Mouse (Mus musculus) fibroblast of lung, adult 2 months (primary cell): Measurements from ENCODE around the gene Cwc22.

Source experiments
- DNase-seq: peaks from one replicate; pipeline ENCODE4 v3.0.0-alpha.2; 2011; ENCODE audit warnings: low read depth

The Cwc22 gene

DNA sequence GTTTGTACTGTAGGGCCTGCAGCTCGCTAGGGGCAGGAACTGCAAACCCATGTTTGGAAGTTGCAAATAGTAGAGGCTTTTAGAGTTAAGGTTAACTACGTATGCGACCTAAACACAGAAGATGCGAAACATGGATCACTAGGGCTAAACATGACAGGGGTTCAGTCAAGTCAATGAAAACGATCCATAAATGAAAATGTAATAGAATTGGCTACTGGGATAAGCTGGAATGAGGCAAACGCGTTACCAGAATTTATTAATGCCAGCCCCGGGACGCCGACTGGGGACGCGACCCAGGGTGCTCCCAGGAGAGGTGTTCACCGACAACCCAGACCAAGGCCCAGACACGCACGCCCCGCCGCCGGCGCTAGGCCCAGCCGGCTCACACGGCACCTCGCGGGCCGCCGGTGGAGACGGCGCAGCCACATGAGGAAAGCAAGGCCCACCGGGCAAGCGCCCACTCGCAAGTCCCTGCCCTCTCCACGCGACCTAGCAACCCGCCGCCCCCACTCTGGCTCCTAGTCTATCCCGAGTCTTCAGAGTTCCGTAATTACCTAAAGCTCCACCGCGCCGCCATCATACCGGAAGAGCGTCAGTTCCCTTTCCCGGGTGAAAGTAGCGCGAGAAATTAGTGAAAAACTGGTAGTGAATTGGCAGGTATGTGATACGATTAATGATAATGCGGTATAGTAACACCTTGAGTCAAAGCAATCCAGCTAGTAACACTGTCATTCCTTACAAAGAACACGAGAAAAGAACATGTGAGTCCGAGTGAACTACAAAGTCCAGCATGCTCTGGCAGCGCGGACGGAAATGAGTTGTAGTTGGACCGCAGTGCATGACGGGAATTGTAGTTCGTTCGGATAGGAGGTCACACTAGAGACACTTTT, at the start of gene Cwc22:
Gene Cwc22 (minus strand): TSS at position 780 of the 890 bp plus-strand sequence.
- DNase-seq = peak; percentile 86

DNA sequence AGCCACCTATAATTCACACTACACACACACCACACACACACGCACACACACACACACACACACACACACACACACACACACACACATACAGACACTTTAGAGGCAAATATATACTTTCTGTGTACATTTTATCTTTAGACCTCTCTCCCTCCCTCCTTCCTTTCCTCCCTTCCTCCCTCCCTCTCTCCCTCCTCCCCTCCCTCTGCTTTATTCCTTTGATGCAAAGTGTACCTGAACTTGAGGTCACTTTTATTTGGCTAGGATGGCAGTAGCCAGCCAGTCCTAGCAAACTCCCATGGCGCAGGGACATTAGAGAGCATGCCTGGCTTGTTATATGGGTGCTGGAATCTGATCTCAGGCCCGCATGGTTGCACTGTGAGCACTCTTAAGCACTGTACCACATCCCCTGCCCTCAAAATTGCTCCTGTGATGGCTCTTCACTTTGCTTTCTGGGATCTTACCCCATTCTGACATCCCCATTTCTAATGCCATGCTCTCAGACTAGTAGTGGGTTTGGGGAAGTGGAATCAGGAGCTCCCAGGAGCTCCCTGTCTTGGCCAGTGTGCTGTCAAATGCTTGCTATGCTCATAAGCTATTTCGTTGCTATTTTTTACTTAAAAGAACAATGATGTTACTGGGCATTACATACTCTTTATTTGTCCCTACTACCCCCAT, 47.7 kb upstream of the Cwc22 start:
- no peak for DNase-seq

DNA sequence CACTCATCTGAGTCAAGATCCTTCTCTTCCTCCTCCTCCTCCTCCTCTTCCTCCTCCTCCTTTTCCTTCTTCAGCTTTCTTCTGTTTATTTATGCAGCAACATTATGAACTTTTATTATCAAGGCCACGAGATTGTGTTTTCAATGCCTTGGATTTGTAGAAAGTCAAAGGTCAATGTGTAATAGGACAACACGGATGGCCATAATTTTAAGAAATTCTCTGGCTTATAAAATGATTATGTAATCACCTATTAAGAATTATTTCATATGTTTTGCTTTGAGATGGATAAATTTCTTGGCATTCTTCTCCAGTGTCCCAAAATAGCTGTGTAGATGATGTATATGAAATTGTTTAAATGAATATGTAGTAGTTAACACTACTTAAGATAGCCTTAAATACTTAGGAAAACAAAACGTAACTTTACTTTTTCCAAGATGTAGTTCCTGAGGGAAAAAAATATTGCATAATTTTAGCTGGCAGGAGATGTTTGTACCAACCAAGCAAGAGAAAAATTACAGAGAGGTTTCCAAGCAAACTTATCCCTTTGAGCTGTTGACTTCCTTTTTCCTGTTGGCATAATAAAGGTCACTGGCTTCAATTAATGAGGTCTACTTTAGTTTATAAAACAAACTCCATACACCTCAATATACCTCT, 46.9 kb upstream of the Cwc22 start:
- no peak for DNase-seq

DNA sequence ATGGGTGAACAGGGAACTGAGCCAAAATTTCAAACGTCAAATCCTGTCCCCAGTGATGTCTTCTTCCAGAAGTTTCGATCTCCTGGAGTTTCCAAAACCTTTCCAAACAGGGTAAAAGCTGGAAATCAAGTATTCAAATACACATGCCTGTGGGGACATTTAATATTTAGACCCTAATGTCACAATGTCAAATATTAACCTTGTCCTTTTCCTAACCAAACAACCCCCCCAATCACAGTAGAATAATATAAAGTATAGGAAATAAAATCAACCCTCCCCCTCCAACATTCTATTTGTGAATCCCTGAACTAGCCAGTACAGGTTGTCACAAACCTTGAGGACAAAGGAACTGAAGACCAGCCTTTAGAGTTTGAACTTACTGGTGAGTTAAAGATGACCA, 44.6 kb upstream of the Cwc22 start:
- no peak for DNase-seq

DNA sequence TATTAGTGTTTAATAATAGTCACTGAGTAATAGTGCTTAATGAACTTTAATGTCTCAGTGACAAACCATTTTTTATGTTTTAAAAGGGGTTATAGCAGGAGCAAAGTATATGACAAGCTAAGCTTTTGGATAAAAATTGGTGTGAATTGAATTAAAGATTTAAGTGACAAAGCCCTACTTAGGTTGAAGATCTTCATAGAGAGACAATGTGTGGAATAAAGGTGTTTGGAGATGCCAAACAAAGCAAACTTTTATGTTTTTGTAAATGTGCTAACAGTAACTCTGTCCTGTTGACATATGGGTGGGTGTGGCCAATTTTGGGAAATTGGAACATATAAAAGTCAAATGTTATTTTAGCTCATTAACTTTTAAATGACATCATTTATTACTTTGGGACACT, 43.9 kb upstream of the Cwc22 start:
- DNase-seq = no peak

DNA sequence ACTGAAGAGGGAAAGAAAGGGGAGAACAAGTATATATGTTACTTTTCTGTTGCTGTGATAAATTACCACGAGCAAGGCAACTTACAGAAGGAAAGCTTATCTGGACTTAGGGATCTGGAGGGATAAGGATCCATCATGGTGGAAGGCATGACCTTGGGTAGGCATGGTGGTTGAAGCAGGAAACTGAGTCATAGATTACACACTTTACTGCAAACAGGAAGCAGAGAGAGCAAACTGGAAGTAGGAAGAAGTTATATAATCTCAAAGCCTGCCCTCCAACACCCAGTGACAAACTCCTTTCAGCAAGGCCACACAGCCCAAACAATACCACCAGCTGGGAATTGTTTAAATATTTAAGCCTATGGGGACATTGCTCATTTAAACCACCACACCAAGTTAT, 43.2 kb upstream of the Cwc22 start:
- DNase-seq = no peak

DNA sequence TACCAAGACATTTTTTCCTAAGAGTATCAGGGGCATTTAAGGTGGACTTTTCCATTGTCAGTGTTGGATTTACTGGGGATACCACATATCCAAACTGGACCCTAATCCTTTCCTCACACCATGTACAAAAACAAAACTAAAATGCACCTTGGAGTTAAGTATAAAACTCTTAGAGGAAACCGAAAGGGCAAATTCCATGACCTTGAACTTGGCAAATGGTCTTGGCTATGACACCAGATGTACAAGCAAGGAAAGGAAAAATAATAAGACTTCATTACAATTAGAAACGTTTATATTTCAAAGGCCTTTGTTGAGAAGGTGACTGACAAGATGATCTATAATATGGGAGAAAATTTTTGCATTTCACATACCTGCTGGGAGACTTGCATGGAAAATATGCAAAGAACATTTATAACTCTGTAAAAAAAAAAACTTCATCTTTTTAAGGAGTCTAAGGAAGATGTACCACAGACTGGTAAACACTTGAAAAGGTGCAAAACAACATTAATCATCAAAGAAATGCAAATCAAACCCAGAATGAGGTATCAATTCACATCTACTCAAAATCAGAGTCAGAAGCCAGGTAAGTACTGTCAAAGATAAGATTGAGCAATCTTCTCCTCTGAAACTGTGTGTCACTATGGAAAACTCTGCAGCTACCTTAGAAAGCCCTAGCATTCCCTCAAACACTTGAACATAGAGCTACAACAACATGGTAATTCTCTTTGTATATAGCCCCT, 40.0 kb upstream of the Cwc22 start:
- DNase-seq = no peak

DNA sequence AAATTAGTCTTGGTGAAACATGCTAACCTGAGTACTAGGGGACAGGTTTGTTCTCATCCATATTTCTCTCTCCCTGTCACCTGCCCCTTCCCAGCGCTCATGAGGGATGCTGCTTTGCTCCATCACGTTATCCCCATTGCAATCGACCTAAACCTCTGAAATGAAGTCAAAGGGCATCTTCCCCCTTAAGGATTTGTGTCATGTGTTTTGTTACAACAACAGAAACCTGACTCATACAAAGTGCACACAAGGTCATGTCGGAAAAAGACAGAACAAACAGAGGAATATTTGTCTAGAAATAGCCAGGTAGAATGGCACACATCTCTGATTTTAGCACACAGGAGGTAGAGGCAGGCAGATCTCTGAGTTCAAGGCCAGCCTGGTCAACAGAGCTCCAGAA, 38.0 kb upstream of the Cwc22 start:
- no peak for DNase-seq

DNA sequence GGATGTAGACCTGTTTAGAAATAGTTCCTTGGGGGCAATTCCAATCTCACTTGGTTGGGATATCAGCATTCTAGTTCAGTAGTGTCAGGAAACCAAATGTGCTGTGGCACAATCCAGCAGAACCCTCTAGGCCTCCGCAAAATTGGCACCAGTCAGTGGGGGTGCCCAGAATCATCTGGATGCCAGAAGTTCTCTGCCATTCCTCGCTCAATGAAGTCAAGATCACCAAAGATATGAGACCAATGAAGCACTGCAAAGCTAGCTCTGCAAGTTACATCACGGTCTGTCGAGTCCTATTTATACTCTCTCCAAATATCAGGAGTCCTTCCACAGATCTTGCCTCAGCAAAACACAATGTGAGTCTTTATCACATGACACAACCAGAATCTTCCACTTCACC, 35.7 kb upstream of the Cwc22 start:
- no peak for DNase-seq

DNA sequence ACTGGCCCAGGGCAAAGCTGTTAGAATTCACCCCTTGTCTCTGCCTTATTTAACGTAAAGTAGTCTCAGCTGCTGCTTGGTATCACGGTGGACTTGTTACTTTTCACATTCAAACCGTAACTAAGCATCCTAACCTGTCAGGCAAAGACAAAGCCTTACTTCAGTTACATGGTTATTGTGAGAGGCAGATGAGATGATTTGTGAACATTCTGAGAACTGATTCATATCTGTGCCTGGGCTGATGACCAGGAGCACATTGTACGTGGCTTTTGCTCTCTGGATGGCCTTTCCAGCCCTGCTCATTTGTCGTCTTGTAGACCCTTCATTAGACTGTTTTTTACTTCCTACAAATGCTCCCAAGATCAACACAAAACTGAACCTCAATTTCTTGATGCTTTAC, 34.5 kb upstream of the Cwc22 start:
- no peak for DNase-seq

DNA sequence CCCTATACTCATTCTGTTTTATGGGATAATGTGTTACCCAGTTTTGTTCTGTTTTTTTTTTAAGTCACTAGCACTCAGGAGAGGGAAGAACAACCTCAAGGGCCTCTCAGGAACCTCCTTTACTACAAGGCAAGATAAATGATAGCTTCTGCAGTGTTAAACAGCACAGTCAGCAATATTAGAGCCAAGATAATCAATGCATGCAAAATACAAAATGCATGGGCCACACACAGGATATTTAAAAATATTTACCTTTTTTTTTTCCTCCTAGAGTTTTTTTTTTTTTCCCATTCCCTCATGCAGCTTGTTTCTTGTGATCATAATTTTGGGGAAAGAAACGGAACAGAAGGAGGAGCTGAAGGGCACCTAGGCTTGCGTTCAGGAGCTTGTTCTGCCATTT, 33.3 kb upstream of the Cwc22 start:
- no peak for DNase-seq

DNA sequence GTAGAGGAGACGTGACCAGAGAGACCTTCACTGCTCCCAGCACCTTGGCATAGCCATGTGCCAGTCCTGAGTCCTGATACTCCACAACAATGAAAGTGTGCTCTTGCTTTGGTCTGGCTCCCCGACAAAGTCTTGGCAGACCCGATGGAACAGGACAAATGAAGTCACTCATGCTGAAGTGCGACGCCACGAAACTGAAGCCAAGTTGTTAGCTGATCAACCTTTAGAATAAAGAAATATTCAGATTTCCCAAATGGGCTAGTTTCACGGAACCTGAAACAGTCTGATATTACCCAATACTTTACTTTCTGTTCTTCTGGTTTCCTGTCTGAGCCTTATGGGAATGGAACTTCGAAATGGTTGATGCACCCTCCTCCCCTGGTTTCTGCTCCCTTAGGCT, 32.9 kb upstream of the Cwc22 start:
- DNase-seq = no peak

DNA sequence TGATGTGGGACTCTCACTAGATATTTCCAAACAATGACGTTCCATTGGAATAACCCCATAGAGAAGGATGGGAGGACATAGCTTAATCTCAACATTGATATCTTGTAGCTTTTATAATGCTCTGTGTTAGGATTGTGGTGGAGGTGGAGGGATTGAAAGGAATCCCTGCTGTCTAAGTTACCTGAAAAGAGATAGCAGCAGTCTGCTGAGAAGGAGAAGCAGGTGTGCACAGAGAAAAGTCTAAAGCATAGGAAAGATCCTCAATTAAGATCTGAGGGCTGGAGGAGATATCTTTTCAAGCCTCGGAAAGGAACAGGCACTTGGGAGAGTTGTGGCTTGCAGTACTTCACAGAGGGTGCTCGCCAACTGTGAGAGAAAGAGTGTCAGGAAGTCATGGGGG, 32.1 kb upstream of the Cwc22 start:
- DNase-seq = no peak

DNA sequence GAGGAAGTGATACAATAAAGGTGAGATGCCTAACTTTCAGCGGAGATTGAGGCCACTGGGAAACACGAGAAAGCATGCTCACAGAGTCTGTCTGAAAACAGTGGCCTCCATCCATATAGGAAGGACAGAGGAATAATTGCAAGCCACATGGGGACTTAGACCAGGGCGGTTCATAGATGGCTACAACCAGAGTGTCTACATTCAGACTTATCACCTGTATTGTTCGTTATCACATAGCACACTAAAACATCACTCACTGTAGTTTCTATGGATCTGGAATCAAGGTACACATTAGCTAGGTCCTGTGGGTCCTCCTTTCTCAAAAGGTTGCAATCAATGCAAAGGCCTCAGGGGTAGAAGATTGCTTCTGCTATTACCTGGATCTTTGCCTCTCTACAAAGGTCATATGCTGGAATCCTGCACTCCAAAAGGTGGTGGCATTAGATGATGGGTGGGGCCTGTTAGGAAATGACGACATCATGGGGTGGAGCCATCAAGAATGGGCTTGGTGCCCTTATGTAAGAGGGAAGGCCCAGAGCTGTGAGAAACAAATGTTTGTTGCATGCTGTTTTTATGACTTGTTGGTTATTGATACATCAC, 30.2 kb upstream of the Cwc22 start:
- DNase-seq = no peak

DNA sequence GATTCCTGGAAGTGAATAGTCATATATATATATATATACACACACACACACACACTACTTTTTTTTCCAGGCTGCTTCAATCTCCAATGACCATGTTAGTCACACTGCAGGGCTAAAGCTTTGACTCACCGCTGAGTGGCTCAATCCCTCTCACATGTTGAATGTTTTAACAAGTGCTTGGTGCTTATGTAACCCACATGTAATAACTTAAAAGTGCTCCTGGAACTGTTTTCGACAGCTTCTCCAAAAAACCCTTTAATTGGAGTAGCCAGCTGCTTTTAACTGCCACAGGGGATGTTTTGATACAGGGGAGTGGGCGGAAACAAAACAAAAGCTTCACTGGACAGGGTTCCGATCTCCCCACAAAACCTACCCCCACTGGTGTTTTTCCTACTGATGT, 29.4 kb upstream of the Cwc22 start:
- peak; percentile 44 for DNase-seq

DNA sequence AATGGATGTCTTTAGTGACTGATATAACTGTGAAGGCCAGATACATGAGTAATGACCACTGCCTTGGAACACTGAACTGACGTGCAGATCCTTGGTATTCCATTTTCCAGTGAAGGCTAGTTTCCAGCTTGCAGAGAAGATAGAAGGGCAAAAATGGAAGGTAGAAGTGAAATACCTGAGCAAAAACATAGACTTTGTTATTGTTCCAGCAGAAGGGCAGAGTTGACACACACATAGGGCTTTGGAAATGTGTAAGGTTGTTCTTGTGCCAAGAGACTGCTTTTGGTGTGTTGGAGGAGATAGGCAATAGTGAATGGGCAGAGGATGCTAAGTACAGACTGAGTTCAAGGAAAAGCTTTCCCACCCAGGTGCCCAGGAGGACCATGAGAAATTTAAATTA, 28.8 kb upstream of the Cwc22 start:
- DNase-seq = no peak

DNA sequence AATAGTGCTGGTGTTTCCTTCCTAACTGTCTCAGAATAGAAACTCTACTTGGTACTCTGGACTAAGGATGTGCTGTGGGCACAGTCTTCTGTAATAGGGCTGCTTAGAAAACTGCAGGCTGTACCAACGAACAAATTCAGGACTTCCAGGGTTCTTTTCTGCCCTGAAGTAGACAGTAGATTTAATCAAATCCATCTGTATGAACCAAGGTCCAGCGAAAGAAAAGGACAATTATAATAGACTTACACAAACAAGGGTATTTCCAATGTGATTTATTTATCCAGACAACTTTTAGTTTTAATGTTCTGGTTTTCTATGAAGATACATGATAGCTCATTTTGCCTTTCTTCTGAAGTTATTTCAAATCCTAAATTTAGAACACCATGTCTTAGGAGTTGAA, 28.2 kb upstream of the Cwc22 start:
- no peak for DNase-seq

DNA sequence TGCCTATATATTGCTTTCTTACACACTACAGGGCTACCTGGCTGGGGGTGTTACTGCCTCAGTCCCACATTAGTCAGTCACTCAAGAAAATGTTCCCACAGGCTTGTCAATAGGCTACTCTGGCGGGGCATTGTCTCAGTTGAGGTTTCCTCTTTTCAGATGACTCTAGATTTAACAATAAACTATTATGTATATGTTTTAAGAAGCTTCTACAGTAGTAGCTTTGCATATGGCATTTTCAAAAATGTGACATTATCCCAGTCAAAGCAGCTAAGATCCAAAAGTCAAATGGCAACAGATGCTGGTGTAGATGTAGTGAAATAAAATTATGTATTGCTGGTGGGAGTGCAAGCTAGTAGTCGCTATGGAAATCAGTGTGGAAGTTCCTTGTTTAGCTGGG, 27.1 kb upstream of the Cwc22 start:
- DNase-seq = no peak

DNA sequence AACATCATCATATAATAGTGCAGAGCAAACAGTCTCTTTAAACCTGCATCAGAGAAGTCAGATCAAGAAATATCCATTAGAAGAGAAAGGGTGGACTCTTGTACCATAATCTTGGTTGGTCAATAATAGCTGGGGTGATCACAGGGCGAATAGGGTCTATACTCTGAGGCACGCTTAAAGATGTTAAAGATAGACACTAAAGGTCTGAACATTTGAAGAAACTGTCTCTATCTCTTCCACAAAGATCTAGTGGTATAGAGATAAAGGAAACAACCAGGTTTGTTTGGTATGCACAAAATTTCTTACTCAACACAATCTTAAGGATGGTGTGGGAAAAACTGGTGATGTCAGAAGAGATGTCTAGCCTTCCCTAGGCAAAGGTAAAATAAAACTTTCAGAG, 26.4 kb upstream of the Cwc22 start:
- no peak for DNase-seq

DNA sequence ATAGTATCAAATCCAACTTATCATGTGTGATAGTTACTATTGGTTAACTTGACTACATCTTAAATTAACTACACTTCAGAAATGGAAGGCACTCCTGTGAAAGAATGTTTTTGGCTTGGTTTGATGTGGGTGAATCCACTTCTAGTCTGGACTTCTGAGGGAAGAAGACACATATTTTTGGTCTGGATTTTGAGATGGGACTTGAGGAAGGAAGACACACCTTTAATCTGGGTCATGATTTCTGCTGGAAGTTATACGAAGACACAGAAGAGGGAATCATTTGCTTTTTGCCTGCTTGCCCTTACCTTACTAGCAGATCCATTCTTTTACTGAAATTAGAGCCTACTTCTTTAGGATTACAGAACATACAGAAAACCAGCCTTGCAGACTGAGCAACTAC, 25.7 kb upstream of the Cwc22 start:
- DNase-seq = no peak

DNA sequence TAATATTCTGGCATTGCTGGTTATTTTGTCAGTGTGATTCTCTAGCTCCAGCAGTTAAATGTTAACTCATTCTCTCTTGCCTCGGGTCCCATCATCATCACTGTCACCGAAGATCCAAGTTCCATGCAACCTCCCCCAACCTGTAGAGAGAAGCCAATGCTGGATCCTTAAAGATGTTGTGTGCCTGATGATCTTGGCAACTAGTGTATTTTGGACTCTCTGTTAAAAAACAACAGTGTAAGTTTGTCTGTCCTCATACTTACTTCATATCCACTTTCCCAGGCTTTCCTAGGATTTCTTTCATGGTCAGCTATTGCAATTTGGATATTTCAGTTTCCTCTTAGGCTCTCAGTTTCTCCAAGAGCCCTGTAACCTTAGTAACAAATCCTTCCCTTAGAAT, 25.2 kb upstream of the Cwc22 start:
- DNase-seq = no peak

DNA sequence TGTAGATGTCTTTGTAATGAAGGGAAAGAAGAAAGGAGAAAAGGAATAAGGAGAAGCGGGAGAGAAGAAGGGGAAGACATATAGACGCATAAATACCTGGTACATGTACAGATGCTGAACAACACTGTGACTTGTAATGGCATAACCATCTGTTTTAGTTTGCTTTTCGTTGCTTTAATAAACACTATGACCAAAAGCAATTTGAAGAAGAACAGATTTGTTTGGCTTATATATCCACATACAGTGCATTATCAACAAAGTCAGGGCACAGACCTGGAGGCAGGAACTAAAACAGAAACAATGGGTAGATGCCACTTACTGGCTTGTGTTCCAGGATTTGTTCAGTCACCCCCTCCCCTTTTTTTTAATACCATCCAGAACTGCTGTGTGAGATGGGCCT, 24.4 kb upstream of the Cwc22 start:
- no peak for DNase-seq
